Mouse (Mus musculus) natural killer cell, adult 2 months (primary cell): Measurements from ENCODE around the gene Ankrd7.
"Not testable (repeated sequence)": the region's sequence is repeated elsewhere in the genome, so short reads cannot be mapped to it uniquely, and the experiment has no call there.

Experiments
- DNase-seq, 2 experiments: peaks; one replicate each; pipeline ENCODE4 v3.0.0; 2022; ENCODE audit warnings: low spot score in 2 of 2

The Ankrd7 gene

DNA sequence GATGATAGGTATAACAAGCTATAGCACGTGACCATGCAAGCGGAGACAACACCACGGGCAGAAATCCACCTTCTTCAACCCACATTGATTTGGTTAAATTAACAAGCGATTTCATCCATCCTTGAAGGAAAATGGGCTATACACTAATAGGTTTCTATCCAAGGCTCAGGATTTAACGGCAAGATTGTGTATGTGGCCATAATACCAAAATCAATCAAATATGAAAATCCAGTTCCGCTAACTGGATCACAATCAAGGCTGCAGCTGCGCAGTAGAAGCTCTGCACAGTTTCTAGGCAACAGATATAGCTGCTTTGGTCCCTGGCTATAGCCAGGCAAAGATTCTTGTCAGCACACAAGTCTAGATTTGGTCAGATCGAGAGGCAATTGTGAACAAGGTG is at the start of gene Ankrd7:
Gene Ankrd7 (plus strand): TSS at position 301 of the 400 bp plus-strand sequence.
- no peak for DNase-seq

DNA sequence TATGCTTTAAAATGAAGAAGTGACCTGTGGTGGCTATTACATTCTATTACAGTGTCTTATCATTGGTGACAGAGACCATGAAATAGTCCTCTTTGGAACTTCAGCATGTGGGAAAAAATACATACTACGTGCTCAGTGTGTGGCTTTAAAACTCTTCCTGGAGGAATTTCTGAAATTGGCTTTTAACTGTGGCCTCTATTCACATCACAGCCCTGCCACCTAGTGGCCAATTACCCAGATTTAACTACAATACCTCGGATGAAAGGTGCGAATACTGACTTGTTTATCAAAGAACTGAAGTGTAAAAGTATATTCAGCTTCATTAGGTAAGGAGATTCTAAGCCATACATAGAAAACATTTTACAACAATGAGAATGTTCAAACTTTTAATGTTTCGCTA is 46.8 kb upstream of the Ankrd7 start:
- peak in 1 of 2 experiments; percentile 3 for DNase-seq

DNA sequence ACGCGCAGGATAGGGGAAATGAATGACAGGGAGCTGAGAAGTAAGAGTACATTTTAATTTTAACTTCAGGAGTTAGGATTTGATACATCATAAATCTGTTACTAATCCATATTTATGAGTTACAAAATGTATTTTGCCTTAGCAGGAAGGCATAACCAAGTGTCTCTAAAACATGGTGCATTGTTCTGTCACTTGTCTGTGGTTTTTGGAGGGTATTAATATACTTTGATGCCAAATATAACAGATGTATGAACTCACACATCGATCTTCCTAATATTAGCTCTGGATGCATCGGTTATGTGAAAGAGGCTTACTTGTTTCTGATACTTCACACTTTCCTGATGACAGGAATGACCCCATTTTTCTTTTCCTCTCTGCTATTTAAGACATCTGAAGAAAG is 45.9 kb upstream of the Ankrd7 start:
- no peak for DNase-seq

GRCm38 (mm10) chr6:18822812-18823211 is 43.3 kb upstream of the Ankrd7 start:
- DNase-seq: no peak

DNA sequence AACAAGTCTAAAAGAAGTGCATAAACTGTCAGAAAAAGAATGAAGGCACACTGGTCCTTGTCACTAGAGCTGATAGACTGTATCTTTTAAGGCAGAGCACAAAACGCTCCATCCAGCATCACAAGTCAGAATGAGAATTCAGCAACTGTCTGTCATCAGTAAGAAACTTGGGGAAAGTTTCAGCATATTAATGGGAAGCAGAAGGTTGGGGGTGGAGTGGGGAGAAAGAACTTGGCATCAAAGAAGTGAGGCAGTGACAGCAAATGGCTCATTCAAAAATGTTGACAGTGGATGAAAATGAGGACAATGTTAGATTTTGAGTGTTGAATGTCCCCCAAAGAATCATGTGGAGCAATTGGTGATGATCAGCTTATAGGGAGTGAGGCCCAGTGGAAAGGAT is 33.2 kb upstream of the Ankrd7 start:
- DNase-seq: no peak

GRCm38 (mm10) chr6:18844529-18844928 is 21.6 kb upstream of the Ankrd7 start:
- not testable (repeated sequence) for DNase-seq

- peak in 1 of 2 experiments; percentile 1 for DNase-seq
Observed at GRCm38 (mm10) chr6:18845571-18845970, 20.5 kb upstream of the Ankrd7 start.

GRCm38 (mm10) chr6:18848051-18848701 is 17.9 kb upstream of the Ankrd7 start, which contains the start of gene Lsm8:
TSS of gene Lsm8 (plus strand) at chr6:18848579.
- DNase-seq: peak; percentile 96

DNA sequence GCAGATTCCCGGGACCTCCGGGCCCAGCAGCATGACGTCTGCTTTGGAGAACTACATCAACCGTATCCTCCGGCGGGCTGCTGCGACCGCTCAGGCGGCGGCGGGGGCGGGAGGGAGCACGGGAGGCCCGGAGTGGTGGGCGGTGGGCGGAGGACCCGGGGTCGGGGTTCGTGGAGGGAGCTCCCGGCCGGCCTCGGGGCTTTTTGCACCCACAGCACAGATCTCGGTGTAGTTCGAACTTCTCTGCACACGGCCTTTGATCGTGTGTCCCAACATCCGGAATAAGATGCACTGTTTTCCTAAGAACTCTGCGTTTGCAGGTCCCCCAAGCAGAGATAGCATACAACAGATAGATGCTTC is 17.4 kb upstream of the Ankrd7 start:
- DNase-seq: no peak

DNA sequence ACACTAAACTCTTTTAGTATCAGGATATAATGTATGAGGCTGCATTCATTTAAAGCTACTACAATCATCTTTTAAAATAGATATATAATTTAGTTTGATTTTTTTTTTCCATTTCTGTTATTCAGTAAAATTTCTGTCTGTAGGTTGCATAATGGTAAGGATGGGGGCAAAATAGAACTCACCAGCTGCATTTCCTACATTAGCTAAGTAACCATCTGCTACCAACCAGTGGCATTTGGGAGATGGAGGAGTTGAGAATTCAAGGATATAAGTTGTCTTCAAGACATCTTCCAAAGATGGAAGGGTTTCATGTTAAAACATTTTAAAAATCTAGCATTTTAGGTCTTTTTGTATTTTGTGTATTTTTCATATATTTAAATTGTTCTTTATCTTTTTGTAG is 10.8 kb upstream of the Ankrd7 start:
- DNase-seq: no peak

GRCm38 (mm10) chr6:18856487-18857078 is 9.5 kb upstream of the Ankrd7 start:
- DNase-seq: no peak

- no peak for DNase-seq
Observed at GRCm38 (mm10) chr6:18889030-18889429, 22.9 kb downstream of the Ankrd7 start.

DNA sequence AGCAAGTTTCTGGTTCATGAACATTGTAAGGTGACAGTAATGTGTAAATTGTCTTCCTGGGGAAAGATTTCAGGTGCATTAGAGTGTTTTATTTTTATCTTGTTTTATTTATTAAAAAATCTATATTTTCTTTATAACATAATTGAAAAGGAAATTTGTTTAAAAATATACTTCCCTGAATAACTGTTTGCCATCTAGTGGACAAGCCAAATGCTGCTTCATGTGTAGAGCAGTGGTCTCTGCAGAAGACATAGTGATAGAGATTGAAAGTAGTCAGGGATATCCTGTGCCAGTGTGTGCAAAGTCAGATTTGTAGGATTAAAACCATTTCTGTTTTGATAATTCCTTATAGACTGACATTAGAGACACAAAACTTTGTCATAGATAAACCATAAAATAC is 28.0 kb downstream of the Ankrd7 start:
- DNase-seq: no peak

GRCm38 (mm10) chr6:18907173-18907572 is 41.1 kb downstream of the Ankrd7 start:
- no peak for DNase-seq

DNA sequence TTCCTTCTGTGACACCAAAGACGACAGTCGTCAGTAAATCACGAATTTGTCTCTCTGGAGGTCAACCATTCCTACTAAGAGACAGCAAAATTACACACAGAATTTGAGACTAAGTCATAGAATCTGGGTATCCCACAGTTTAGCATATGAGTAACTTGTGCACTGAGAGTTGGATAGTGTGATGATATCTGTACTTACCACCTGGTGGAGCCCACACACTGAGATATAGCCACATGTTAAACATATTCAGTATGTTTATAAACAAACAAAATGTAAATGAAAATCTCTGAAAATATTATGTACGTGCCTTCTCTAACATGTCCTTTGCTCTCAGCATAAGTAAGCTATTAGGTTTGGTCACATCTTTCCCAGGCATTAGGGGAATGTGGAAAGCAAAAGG is 47.1 kb downstream of the Ankrd7 start:
- no peak for DNase-seq

GRCm38 (mm10) chr6:18916021-18916420 is 49.9 kb downstream of the Ankrd7 start:
- DNase-seq: no peak

GRCm38 (mm10) chr6:18916471-18916870 is 50.4 kb downstream of the Ankrd7 start:
- DNase-seq: no peak
